Mouse (Mus musculus) A20 (cell line): ENCODE measurements at regions not wholly inside any gene's neighbourhood (a gene's known extent, or its start where the extent isn't known, plus 50 kb on each side); places are given as distances from the start of the nearest gene placed in this dataset.

Source experiments
- DNase-seq: peaks from one replicate; pipeline ENCODE4 v3.0.0-alpha.2; 2011; ENCODE audit warnings: low read depth, low spot score

- DNase-seq: peak; percentile 20
Measured at GRCm38 (mm10) chr3:131698070-131698750, 133.6 kb downstream of the Papss1 start.

- DNase-seq: no peak
Measured at GRCm38 (mm10) chr3:131703134-131703533, 138.6 kb downstream of the Papss1 start.

GRCm38 (mm10) chr3:131713532-131713931, 149.0 kb downstream of the Papss1 start:
- no peak for DNase-seq

GRCm38 (mm10) chr3:131718761-131719160, 154.2 kb downstream of the Papss1 start:
- DNase-seq: no peak

- DNase-seq: no peak
Measured at GRCm38 (mm10) chr3:131728618-131729017, 164.1 kb downstream of the Papss1 start.

- DNase-seq: no peak
Measured at GRCm38 (mm10) chr3:131734226-131734625, 169.7 kb downstream of the Papss1 start.

- DNase-seq: no peak
Measured at GRCm38 (mm10) chr3:131737461-131737860, 172.9 kb downstream of the Papss1 start.

GRCm38 (mm10) chr3:131737953-131738598, 173.5 kb downstream of the Papss1 start:
- no peak for DNase-seq

- no peak for DNase-seq
Measured at GRCm38 (mm10) chr3:131755537-131755936, 191.0 kb downstream of the Papss1 start.

- DNase-seq: no peak
Measured at GRCm38 (mm10) chr3:131756126-131756525, 191.6 kb downstream of the Papss1 start.

- DNase-seq: no peak
Measured at GRCm38 (mm10) chr3:131769976-131770375, 205.4 kb downstream of the Papss1 start.

- no peak for DNase-seq
Measured at GRCm38 (mm10) chr3:131770486-131770885, 205.9 kb downstream of the Papss1 start.

- DNase-seq: no peak
Measured at GRCm38 (mm10) chr3:131771863-131772546, 207.4 kb downstream of the Papss1 start.

- DNase-seq: no peak
Measured at GRCm38 (mm10) chr3:131772593-131772992, 208.0 kb downstream of the Papss1 start.

- peak; percentile 26 for DNase-seq
Measured at GRCm38 (mm10) chr3:131775431-131775830, 210.9 kb downstream of the Papss1 start.

- no peak for DNase-seq
Measured at GRCm38 (mm10) chr3:131776650-131777049, 212.1 kb downstream of the Papss1 start.

- DNase-seq: no peak
Measured at GRCm38 (mm10) chr3:131779803-131780202, 215.2 kb downstream of the Papss1 start.

- no peak for DNase-seq
Measured at GRCm38 (mm10) chr3:131785524-131785923, 221.0 kb downstream of the Papss1 start.

GRCm38 (mm10) chr3:131788321-131788720, 223.8 kb downstream of the Papss1 start:
- peak; percentile 3 for DNase-seq

- no peak for DNase-seq
Measured at GRCm38 (mm10) chr3:131789177-131789576, 224.6 kb downstream of the Papss1 start.

- no peak for DNase-seq
Measured at GRCm38 (mm10) chr3:131794056-131794455, 229.5 kb downstream of the Papss1 start.

GRCm38 (mm10) chr3:131795108-131796005, 230.8 kb downstream of the Papss1 start:
- no peak for DNase-seq
